Mouse (Mus musculus) macrophage (primary cell): ENCODE measurements around the gene St6galnac6. TPM values are rescaled to one million over a fixed set of nuclear protein-coding genes. Genes with fewer than 3 reads are reported as not detected.

Experiments
- H3K27ac ChIP-seq: fragments of 350-480 bp; formaldehyde crosslinking; 2 replicates; pipeline ENCODE4 v1.9.0; 2021
- H3K36me3 ChIP-seq: fragments of 350-480 bp; formaldehyde crosslinking; 2 replicates; pipeline ENCODE4 v1.9.0; 2021; ENCODE audit errors: inconsistent target
- H3K4me3 ChIP-seq: fragments of 350-480 bp; formaldehyde crosslinking; 2 replicates; pipeline ENCODE4 v1.9.0; 2021; ENCODE audit errors: inconsistent target
- H3K79me2 ChIP-seq: fragments of 350-480 bp; formaldehyde crosslinking; 2 replicates; pipeline ENCODE4 v1.9.0; 2021; ENCODE audit errors: inconsistent target
- WGBS: methylation state at CpG from one replicate; pipeline ENCODE4 v1.1.7; 2026; ENCODE audit warnings: inconsistent platforms; ENCODE audit not compliant: missing documents; 5-methylcytosine and 5-hydroxymethylcytosine counted together
- polyA plus RNA-seq: library from polyadenylated mRNA; stranded (reverse); fragments of 250-400 nt; gene quantifications from 3 replicates; pipeline ENCODE4 v1.2.4, GENCODE M21; 2018; ENCODE audit warnings: inconsistent platforms
- total RNA-seq, 78 experiments: library from RNA; depleted of rRNA; stranded (reverse); fragments of 250-400 nt; gene quantifications; 1 replicate in 9 of 78; 2 replicates in 24 of 78; 3 replicates in 43 of 78; 4 replicates in 2 of 78; pipeline ENCODE4 v1.2.4; 2018; ENCODE audit warnings: inconsistent platforms in 56 of 78

Gene St6galnac6
- 10 to 100 TPM; 19.3 to 65.4 (median 36.2) TPM for total RNA-seq (2018; cell fraction: chromatin; rRNA removed)
- 10 to 100 TPM; 15.8 to 50.9 (median 27.0) TPM for total RNA-seq (2018; cell fraction: cytosol; rRNA removed)
- 10 to 100 TPM; 19.1 to 76.3 (median 41.4) TPM for total RNA-seq (2018; cell fraction: nucleus; rRNA removed)
- polyA plus RNA-seq: 24.8 to 53.9 TPM (median 25.2 TPM) in 3 replicates

DNA sequence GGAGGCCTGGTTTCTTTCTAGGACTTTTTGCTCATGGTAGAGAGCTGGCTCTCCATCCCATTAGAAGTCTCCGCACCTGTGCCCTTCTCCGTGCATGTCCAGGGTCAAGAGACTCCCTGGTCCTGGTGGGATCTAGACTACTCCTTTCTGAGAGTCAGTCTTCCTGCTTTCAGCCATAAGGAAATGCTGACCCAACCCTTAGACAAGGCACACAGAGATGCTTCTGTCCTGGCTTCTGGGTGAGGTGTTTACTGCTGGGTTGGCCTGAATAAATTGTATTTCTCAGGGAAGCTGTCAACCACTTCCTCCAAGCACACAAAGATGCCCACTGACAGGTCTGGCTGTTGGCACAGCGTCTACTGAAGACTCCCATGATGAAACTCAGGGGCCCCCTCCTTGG, at the start of gene St6galnac6:
TSS of gene St6galnac6 (plus strand) at position 301 of the 400 bp plus-strand sequence.
- H3K4me3 ChIP-seq: no peak within 1 kb of the TSS
- H3K36me3 ChIP-seq: peaks cover 41% of the 10 kb centered on the region
- WGBS: 89% methylated on average over 3 of the region's 3 CpGs
- no peak within 1 kb of the TSS for H3K27ac ChIP-seq
- H3K79me2 ChIP-seq: no peaks in the 10 kb centered on the region

- Histone ChIP-seq H3K79me2 (no peaks in the 10 kb centered on the region), H3K36me3 (no peaks in the 10 kb centered on the region), H3K4me3 (no peak overlapping the region), H3K27ac (no peak overlapping the region)
- 4% methylated on average over 6 of the region's 6 CpGs for WGBS
These were observed 49.7 kb upstream of the St6galnac6 start for GRCm38 (mm10) chr2:32549764-32550163.

- Histone ChIP-seq H3K79me2 (no peaks in the 10 kb centered on the region), H3K36me3 (no peaks in the 10 kb centered on the region), H3K27ac (no peak overlapping the region), H3K4me3 (no peak overlapping the region)
- WGBS: 99% methylated on average over 5 of the region's 5 CpGs
These were observed 48.3 kb upstream of the St6galnac6 start for GRCm38 (mm10) chr2:32551236-32551635.

GRCm38 (mm10) chr2:32553592-32554148, 45.8 kb upstream of the St6galnac6 start:
- Histone ChIP-seq H3K79me2 (no peaks in the 10 kb centered on the region), H3K27ac (no peak overlapping the region), H3K36me3 (no peaks in the 10 kb centered on the region), H3K4me3 (no peak overlapping the region)
- WGBS: 16% methylated on average over 7 of the region's 7 CpGs

DNA sequence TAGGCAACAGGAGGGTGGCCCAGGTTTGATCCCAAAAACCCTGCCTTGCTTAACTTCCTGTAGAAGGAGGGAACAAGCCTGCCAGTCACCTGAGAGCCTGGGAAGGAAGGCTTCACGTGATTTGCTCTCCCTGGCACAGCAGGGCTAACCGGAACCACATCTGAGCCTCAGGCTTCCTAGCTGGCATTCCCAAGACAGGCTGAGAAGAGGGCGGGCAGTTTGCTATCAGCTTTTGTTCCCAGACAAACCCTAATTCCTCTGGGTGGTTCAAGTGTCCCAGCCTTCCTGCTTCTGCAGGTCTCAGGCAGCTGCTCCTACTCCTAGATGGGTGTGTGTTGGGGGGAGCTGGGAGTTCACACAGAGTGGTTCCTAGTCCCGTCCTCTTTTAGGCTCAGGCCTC, 44.0 kb upstream of the St6galnac6 start:
- 88% methylated on average over 4 of the region's 4 CpGs for WGBS
- H3K79me2 ChIP-seq: no peaks in the 10 kb centered on the region
- H3K27ac ChIP-seq: no peak overlapping the region
- H3K36me3 ChIP-seq: no peaks in the 10 kb centered on the region
- no peak overlapping the region for H3K4me3 ChIP-seq

- Histone ChIP-seq H3K36me3 (no peaks in the 10 kb centered on the region), H3K79me2 (no peaks in the 10 kb centered on the region), H3K4me3 (no peak overlapping the region), H3K27ac (no peak overlapping the region)
- 81% methylated on average over 7 of the region's 7 CpGs for WGBS
These were observed 43.5 kb upstream of the St6galnac6 start for GRCm38 (mm10) chr2:32556019-32556418.

DNA sequence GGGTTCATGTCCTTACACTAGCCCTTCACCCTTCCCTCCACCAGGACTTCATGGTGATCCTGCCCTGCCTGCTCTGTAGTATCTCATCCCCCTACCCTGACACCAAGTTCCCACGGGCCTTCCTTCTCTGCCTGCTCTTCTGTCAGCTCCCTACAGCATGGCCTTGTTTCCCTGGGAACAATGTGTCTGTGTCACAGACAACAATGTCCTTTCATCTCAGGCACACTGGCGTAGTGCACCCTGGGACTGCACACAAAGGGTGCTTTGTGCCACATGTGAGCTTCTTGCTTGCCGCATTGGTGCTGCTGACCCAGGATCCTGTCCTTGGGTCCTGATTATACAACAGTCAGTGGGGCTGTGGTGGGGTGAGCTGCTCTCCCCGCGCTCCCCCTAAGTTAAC, 39.9 kb upstream of the St6galnac6 start:
- Histone ChIP-seq H3K79me2 (no peaks in the 10 kb centered on the region), H3K36me3 (no peaks in the 10 kb centered on the region), H3K4me3 (no peak overlapping the region), H3K27ac (no peak overlapping the region)
- WGBS: 89% methylated on average over 4 of the region's 5 CpGs

DNA sequence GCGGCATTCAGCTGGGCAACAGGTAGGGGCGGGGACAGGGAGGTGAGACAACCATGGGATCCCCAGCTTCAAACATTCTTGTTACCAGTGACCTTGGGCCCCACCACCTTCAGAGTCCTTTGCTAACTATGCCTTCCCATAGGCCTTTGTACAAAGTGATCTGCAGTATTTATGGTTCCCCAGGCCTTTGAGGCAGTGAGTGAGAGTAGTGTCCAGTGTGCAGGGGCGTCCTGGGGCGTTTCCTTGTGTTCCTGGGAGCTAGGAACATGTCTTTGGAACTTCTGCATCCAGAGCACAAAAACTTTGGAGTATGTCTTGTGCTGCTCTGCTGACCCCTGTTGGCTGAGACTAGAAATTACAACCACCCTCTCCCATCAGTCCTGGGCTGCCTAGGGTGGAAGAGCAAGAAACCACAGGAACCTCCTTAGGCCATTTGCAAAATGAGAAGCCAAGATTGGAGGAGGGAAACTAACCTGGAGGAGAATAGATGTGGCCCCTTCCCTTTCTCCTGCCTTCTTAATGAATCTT, 32.9 kb upstream of the St6galnac6 start:
- Histone ChIP-seq H3K79me2 (peaks cover 10% of the 10 kb centered on the region), H3K27ac (no peak overlapping the region), H3K36me3 (no peaks in the 10 kb centered on the region), H3K4me3 (no peak overlapping the region)
- 44% methylated on average over 4 of the region's 4 CpGs for WGBS

DNA sequence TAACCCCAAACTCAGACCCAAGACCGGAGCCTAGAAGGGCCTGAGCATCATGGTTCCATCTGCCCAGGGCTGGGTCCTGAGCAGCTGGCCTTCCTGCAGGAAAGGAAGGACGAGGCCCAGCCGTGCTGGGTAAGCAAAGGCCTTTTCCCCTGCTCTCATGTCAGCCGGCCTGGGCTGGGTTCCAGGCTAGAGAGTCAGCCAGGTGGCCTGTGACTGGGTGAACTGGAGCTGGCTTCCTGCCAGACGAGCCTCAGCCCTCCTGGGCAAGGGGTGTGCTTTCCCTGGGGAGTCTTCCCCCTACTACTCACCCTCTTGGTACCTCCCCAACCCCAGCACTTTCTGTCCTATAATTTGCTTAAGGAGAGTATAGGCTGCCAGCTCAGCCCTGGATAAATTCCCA, 31.4 kb upstream of the St6galnac6 start:
- Histone ChIP-seq H3K27ac (no peak overlapping the region), H3K4me3 (no peak overlapping the region), H3K79me2 (peaks cover 22% of the 10 kb centered on the region), H3K36me3 (peaks cover 5% of the 10 kb centered on the region; the same call in 1 of the 2 replicates)
- 95% methylated on average over 5 of the region's 5 CpGs for WGBS

DNA sequence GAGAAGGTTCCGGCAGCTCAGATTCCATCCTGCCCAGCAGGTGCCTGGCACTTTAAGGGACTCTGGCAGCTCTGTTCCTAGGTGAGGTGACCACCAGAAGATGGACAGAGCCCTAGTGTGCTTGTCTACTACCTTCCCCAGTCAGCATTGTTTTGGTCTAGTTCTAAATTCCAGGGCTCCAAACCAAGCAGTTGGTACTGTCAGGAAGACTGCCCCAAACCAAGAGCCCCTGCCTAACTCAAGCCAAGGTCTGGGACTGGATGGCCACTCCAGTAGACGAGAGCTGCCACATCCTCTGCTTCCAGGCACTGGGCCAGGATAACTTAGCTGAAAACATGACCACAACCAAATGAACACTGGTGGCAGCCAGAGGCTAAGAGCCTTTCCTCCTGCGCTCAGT, 30.6 kb upstream of the St6galnac6 start:
- peaks cover 10% of the 10 kb centered on the region; the same call in 1 of the 2 replicates for H3K36me3 ChIP-seq
- no peak overlapping the region for H3K27ac ChIP-seq
- peaks cover 22% of the 10 kb centered on the region for H3K79me2 ChIP-seq
- no peak overlapping the region for H3K4me3 ChIP-seq
- 91% methylated on average over 3 of the region's 3 CpGs for WGBS

GRCm38 (mm10) chr2:32570698-32571494, 28.6 kb upstream of the St6galnac6 start, which contains the start of gene Dpm2:
TSS of gene Dpm2 (plus strand) at chr2:32570858.
- WGBS: under 1% methylated on average over 31 of the region's 36 CpGs
- peaks cover 10% of the 10 kb centered on the region; the same call in 1 of the 2 replicates for H3K36me3 ChIP-seq
- H3K27ac ChIP-seq: peak within 1 kb of the TSS; percentile 67
- peaks cover 22% of the 10 kb centered on the region for H3K79me2 ChIP-seq
- H3K4me3 ChIP-seq: peak within 1 kb of the TSS; percentile 98

GRCm38 (mm10) chr2:32572196-32572595, 27.3 kb upstream of the St6galnac6 start:
- H3K36me3 ChIP-seq: peaks cover 10% of the 10 kb centered on the region; the same call in 1 of the 2 replicates
- no peak overlapping the region for H3K4me3 ChIP-seq
- H3K79me2 ChIP-seq: peaks cover 22% of the 10 kb centered on the region
- H3K27ac ChIP-seq: no peak overlapping the region
- WGBS: 96% methylated on average over 11 of the region's 11 CpGs

GRCm38 (mm10) chr2:32574497-32574896, 25.0 kb upstream of the St6galnac6 start, which contains the start of gene Pip5kl1:
TSS of gene Pip5kl1 (plus strand) at chr2:32574797.
- 83% methylated on average over 5 of the region's 6 CpGs for WGBS
- H3K4me3 ChIP-seq: no peak within 1 kb of the TSS
- H3K36me3 ChIP-seq: peaks cover 10% of the 10 kb centered on the region; the same call in 1 of the 2 replicates
- H3K27ac ChIP-seq: no peak within 1 kb of the TSS
- H3K79me2 ChIP-seq: peaks cover 22% of the 10 kb centered on the region

DNA sequence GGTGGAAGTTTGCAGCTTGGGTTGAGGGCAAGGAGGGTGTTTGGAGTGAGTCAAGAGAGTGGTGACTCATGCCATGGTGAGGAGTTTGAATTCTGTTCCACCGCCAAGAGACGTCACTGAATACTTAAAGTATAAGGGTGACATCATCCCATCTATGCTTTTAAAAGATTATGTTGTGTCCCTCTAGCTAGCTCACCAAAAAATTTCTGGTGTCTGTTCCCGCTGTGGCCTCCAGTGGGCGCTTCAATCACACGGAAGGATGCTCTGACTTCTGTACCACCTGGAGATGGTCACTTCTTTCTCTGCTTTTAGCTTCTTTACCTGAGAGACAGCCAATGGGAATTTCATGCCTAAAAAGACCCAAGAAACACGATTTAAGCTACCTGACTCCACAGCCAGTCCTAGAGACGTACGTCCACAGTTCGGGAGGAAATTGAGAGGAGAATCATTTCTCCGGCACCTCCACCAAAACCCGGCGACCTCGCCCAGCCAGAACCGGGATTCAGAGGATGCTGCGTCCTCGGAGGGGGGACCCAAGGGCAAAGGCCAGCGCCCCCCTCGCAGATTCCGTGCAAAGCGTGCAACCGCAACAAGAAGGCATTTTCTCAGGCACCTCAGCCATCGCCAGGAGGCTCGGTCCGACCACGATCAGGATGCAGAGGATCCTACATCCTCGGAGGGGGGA, 24.5 kb upstream of the St6galnac6 start:
- no peak overlapping the region for H3K27ac ChIP-seq
- WGBS: 10% methylated on average over 26 of the region's 26 CpGs
- no peak overlapping the region for H3K4me3 ChIP-seq
- H3K79me2 ChIP-seq: peaks cover 22% of the 10 kb centered on the region
- H3K36me3 ChIP-seq: peaks cover 10% of the 10 kb centered on the region; the same call in 1 of the 2 replicates
